Mouse (Mus musculus) frontal cortex, adult (tissue): ENCODE measurements at regions not wholly inside any gene's neighbourhood (a gene's known extent, or its start where the extent isn't known, plus 50 kb on each side); places are given as distances from the start of the nearest gene placed in this dataset.
"Not testable (repeated sequence)": the region's sequence is repeated elsewhere in the genome, so short reads cannot be mapped to it uniquely, and the experiment has no call there.

Source experiments
- ATAC-seq: cut with Nextera tagmentation; 2 replicates; pipeline ENCODE4 v1.9.2; 2017; ENCODE audit warnings: mild to moderate bottlenecking, moderate library complexity, mixed read lengths; ENCODE audit not compliant: low TSS enrichment

DNA sequence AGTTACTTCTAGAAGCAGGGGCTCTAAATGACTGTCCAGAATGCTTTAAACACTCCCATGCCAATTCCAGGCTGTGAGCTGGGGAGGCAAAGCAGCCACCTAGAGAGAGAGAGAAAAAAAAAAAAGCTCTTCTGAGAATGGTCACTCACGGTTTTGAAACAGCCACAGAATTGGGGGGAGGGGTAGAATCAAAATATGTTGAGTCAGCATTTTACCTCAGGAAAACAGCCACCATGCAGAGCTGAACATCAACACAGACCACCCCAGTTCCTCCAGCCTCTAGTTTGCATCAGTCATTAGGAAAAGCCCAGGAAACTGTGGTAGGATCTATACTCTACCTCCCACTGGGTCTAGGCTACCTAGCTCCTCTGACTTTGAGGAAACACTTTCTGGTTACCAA is 124.1 kb upstream of the Gm5150 start:
- ATAC-seq = no peak

DNA sequence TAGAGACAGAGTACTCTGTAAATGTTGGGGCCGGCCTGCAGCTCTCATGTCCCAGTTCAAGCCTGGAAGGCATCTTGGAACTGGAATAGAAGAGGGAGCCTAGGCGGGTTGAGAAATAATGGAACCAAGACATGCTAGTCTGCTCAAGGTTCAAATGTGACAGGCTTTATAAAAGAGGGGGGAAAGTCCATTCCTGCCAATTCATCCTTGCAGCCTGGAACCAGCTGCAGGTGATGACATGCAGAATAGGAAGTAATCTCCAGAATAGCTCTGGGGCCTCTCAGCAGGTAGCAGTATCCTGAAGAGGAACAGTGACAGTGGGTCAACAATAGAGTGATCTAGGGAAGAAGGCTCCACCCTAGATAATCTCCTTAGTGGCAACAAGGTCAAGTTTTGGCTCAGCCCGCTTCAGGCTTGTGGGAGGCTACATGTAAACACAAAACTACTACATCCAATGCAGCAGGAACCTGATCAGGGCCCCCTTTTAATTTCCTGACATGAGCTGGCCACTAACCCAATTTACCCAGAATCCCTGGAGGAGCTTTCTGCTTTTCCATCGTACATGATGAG is 119.2 kb upstream of the Gm5150 start:
- ATAC-seq = not testable (repeated sequence)

DNA sequence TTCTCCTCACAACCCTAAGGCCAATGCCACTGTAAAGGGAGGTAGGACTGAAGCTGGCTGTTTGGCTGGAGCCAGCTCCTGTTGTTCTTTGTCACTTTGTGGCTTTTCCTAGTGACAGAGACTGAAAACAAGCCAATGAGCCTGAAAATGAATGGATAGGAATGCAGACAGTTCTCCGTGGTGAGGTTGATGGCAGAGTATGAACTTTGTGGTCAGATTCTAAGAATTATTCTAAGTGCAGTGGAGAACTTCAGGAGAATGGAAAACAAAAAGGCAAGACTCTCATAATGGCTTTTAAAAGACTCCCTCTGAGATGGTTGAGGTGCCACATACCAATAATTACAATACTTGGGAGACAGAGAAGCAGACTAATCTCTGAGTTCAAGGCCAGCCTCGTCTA is 109.7 kb upstream of the Gm5150 start:
- no peak for ATAC-seq

DNA sequence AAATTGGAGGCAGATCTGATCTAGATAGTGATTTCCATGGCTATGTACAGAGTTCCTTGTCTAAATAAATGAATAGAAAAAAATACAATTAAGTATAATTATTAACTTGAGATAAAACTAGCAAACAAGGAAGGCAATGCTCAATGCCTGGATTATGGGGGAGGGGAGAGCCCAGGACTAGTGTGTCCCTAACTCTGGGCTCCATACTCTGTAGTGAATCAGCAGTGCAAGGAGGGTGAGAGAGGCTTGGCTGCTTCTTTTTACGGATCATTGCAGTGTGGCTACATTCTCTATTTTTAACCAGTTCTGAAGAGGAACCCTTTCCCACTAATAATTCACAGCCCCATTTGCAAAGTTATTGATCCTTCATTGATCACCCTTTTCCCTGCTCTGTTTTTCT is 101.3 kb upstream of the Gm5150 start:
- ATAC-seq = no peak

DNA sequence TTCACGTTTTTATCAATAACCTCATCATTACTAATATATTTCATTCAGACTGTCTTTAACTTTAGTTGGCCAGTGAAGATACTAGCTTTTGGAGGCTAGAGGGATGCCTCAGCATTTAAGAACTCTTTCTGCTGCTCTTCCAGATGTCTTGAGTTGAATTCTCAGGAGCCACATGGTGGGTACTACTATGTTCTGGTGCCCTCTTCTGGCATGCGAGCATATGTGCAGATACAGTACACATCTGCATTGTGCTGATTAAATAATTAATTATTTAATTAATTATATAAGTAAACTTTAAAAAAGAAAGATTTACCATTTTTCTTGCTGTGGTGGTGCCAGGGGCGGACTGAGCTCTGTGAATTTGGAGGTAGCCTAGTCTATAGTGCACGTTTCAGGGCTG is 98.8 kb upstream of the Gm5150 start:
- no peak for ATAC-seq

DNA sequence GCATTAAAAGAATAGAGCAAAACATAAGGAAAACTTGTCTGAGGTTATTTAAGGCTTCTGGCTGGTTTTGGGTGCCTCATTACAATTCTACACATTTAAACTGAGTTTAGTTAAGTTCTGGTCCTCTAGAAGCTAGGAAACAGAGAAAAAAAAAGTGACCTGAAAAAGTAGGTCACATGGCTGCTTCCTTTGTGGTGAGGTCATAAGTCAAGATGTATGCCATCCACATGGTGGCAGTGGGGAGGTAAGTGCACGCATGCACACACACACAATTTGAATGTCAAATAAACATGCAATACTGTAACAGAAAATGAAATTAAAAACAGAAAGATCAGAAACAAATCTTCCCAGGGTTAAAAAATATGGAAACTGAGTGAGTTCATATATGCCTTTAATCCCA is 96.9 kb upstream of the Gm5150 start:
- no peak for ATAC-seq

DNA sequence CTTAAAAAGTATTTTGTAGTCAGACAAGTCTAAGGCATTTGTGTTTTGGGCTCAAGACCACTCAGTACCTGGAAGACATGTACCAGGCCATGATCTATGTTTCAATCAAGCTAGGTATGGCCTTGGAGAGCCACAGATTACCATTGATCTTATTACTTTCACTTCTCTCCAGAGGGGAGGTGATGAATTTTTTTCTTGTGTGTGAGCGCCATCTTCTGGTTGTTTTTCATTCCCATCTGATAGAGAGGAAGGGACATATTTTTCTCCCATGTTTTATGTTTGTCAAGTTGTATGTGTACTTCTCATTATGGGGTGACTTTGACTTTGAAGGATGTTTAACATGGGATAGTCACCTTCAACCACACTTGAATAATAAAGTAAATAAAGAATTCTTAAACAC is 80.3 kb upstream of the Gm5150 start:
- ATAC-seq = peak; percentile 80

DNA sequence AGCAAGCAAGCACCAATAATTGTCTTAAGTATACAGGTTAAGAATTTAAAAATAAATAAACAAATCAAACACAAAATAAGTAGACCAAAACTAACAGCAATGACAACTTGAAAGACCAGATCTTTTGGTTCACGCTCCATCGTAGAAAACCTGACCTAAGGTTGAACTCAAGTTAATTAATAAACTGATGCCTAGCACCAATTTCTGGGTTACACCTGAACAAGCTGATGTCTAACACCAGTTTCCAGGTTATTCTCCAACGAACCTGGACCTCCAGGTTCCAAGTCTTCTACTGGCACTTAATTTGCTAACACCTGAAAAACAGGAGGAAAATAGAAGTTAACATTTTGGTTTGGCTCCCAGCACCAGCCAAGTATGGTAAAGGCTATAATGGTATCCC is 79.1 kb upstream of the Gm5150 start:
- no peak for ATAC-seq

DNA sequence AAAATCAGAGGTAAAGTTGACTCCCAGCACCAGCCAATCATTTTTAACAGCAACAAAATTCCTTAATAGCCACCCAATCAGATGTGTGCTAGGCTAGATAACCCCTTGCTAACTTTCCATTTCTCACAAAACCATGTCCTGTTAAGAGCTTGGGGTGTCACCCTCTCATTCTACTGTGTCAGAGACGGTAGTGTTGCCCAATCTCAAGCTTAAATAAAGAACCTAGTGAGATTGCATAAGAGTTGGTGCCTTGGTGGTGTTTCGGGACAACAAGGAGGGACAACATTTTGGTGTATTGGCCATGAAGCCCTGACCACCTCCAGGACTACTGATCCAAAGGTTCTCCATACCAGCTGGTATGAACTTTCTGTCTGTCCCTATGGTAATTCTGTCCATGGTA is 72.9 kb upstream of the Gm5150 start:
- ATAC-seq = no peak

DNA sequence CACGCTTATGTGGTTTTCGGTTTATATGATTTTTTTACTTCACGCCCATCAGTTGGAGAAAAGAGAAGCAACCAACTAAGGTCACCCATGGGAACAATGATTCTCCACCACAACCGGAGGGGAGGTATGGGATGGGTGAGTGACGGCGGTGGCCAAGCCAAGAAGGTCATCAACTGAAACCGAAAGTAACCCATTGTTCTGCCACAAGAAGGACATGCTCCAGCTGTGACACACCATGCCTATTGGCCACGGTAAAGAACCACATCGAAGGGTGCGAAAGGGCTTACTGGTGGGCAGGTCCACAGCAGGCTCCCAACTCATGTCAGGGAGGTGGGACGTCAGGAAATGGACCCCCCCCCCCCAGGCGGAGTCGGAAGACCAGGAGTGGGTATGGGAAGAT is 65.7 kb upstream of the Gm5150 start:
- ATAC-seq = no peak

DNA sequence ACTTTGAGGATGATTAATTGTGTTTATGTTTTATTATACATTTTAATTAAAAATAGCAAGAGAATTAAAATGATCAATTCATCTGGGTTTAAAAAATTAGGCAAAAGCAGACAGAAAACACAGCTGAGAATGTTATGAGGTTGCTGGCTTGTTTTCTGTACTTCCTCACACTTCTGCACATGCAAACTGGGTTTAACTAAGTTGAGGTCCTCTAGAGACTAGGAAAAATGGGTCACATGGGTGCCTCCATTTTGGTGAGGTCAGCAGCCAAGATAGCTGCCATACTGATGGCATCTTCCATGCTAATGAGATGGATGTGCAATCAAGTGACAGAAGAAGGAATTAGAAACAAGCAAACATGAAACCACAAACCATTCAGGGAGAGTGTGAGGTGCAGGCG is 64.7 kb upstream of the Gm5150 start:
- ATAC-seq = no peak

DNA sequence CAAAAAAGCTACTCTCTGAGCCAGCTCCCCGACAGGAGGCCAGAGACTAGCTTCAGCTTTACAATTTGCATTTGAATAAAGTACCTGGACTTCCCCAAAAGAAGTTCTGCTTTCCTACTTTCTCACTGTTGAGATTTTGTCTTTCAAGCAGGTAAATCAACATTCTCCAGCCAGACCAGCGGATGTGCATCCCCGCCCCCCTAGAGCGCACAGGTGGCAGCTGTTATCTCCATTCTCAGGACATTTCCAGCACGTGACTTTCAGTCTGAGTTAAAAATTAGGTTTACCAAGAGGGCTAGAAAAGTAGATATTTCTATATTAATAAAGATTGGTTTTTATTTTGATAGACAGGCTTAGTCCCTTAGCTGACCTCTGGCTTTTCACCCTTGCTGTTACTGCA is 51.5 kb upstream of the Gm5150 start:
- not testable (repeated sequence) for ATAC-seq
